Mouse (Mus musculus) forebrain, embryonic 10.5 days (tissue): ENCODE data around the gene Slc22a1. TPM values are rescaled to one million over a fixed set of nuclear protein-coding genes. Genes with fewer than 3 reads are reported as not detected.
"Not testable (repeated sequence)": the region's sequence is repeated elsewhere in the genome, so short reads cannot be mapped to it uniquely, and the experiment has no call there.

Experiments
- DNase-seq: peaks from one replicate; pipeline ENCODE4 v3.0.0-alpha.2; 2017; ENCODE audit warnings: low spot score; ENCODE audit errors: extremely low spot score
- H3K27ac ChIP-seq: fragments of 300-500 bp; sonication (generic); 2 replicates; pipeline ENCODE4 v1.5.1; 2016; ENCODE audit warnings: mild to moderate bottlenecking
- H3K27me3 ChIP-seq: fragments of 300-500 bp; sonication (generic); 2 replicates; pipeline ENCODE4 v1.6.1; 2016; ENCODE audit warnings: mild to moderate bottlenecking; ENCODE audit not compliant: poor library complexity, severe bottlenecking
- H3K36me3 ChIP-seq: fragments of 300-500 bp; sonication (generic); replicated peaks from 2 replicates; pipeline ENCODE4 v1.6.1; 2016; ENCODE audit warnings: mild to moderate bottlenecking, moderate library complexity
- H3K4me1 ChIP-seq: fragments of 300-500 bp; sonication (generic); 2 replicates; pipeline ENCODE4 v1.6.1; 2016
- H3K4me3 ChIP-seq: fragments of 300-500 bp; sonication (generic); 2 replicates; pipeline ENCODE4 v1.5.1; 2016; ENCODE audit warnings: mild to moderate bottlenecking, moderate library complexity
- H3K9me3 ChIP-seq: fragments of 300-500 bp; sonication (generic); 2 replicates; pipeline ENCODE4 v1.6.1; 2016; ENCODE audit warnings: mild to moderate bottlenecking, moderate library complexity
- whole genome bisulfite sequencing: fragments of 180-500 bp; shearing (Covaris S2); methylation state at CpG from one replicate; pipeline ENCODE4 v1.1.7; 2016; 5-methylcytosine and 5-hydroxymethylcytosine counted together
- polyA plus RNA-seq: library from polyadenylated mRNA; unstranded; fragments of >200 nt; fragmentation: Nextera tagmentation; extraction: Ambion mirVana; gene quantifications from 2 replicates; pipeline ENCODE4 v1.2.1, GENCODE M21; 2016

The Slc22a1 gene
- polyA plus RNA-seq, 1 experiment from 2014 or later: not detected

GRCm38 (mm10) chr17:12674980-12675379 lies 649 bp downstream of the Slc22a1 start:
- not testable (repeated sequence) for DNase-seq, H3K27ac ChIP-seq, H3K4me3 ChIP-seq, H3K9me3 ChIP-seq, H3K27me3 ChIP-seq, H3K4me1 ChIP-seq, H3K36me3 ChIP-seq
- WGBS: 87% methylated on average over 7 of the region's 7 CpGs

GRCm38 (mm10) chr17:12673871-12674270 lies 1.8 kb downstream of the Slc22a1 start:
- H3K27ac ChIP-seq: no peak overlapping the region
- no peak overlapping the region for H3K4me3 ChIP-seq
- H3K36me3 ChIP-seq: no peaks in the 10 kb centered on the region
- DNase-seq: no peak
- 68% methylated on average over 3 of the region's 3 CpGs for WGBS
- H3K4me1 ChIP-seq: 0 out of 2 replicates have a peak, but pooled peaks cover 3% of the 10 kb centered on the region
- no peaks in the 10 kb centered on the region for H3K27me3 ChIP-seq
- H3K9me3 ChIP-seq: no peaks in the 10 kb centered on the region

- 75% methylated on average over 7 of the region's 7 CpGs for whole genome bisulfite sequencing
- no peak overlapping the region for H3K27ac ChIP-seq
- H3K27me3 ChIP-seq: no peaks in the 10 kb centered on the region
- H3K4me3 ChIP-seq: no peak overlapping the region
- H3K4me1 ChIP-seq: 0 out of 2 replicates have a peak, but pooled peaks cover 3% of the 10 kb centered on the region
- no peaks in the 10 kb centered on the region for H3K36me3 ChIP-seq
- no peak for DNase-seq
- H3K9me3 ChIP-seq: no peaks in the 10 kb centered on the region
Measured at GRCm38 (mm10) chr17:12672285-12672790, 3.3 kb downstream of the Slc22a1 start.

GRCm38 (mm10) chr17:12671029-12671605 lies 4.5 kb downstream of the Slc22a1 start:
- DNase-seq: no peak
- Histone ChIP-seq H3K4me1 (0 out of 2 replicates have a peak, but pooled peaks cover 3% of the 10 kb centered on the region), H3K4me3 (no peak overlapping the region), H3K27me3 (no peaks in the 10 kb centered on the region), H3K36me3 (no peaks in the 10 kb centered on the region), H3K9me3 (no peaks in the 10 kb centered on the region), H3K27ac (no peak overlapping the region)
- WGBS: 90% methylated on average over 5 of the region's 5 CpGs

GRCm38 (mm10) chr17:12669363-12669679 lies 6.3 kb downstream of the Slc22a1 start:
- no peaks in the 10 kb centered on the region for H3K27me3 ChIP-seq
- H3K9me3 ChIP-seq: no peaks in the 10 kb centered on the region
- H3K4me3 ChIP-seq: no peak overlapping the region
- H3K27ac ChIP-seq: 0 out of 2 replicates have a peak overlapping the region, but pooled peaks have one; percentile 44
- DNase-seq: no peak
- no peaks in the 10 kb centered on the region for H3K36me3 ChIP-seq
- H3K4me1 ChIP-seq: 0 out of 2 replicates have a peak, but pooled peaks cover 3% of the 10 kb centered on the region

GRCm38 (mm10) chr17:12668478-12669362 lies 6.9 kb downstream of the Slc22a1 start:
- Histone ChIP-seq H3K27me3 (no peaks in the 10 kb centered on the region), H3K4me1 (0 out of 2 replicates have a peak, but pooled peaks cover 3% of the 10 kb centered on the region), H3K9me3 (no peaks in the 10 kb centered on the region), H3K4me3 (no peak overlapping the region), H3K36me3 (no peaks in the 10 kb centered on the region), H3K27ac (no peak overlapping the region)
- WGBS: 71% methylated on average over 7 of the region's 7 CpGs
- DNase-seq: no peak

- 87% methylated on average over 8 of the region's 8 CpGs for WGBS
- no peak for DNase-seq
- no peaks in the 10 kb centered on the region for H3K4me1 ChIP-seq
- H3K27ac ChIP-seq: no peak overlapping the region
- peaks cover 21% of the 10 kb centered on the region; the same call in 1 of the 2 replicates for H3K27me3 ChIP-seq
- no peaks in the 10 kb centered on the region for H3K36me3 ChIP-seq
- H3K9me3 ChIP-seq: no peaks in the 10 kb centered on the region
- H3K4me3 ChIP-seq: no peak overlapping the region
Measured at GRCm38 (mm10) chr17:12664156-12664555, 11.5 kb downstream of the Slc22a1 start.

GRCm38 (mm10) chr17:12660572-12661260 lies 14.9 kb downstream of the Slc22a1 start:
- Histone ChIP-seq H3K4me1 (no peaks in the 10 kb centered on the region), H3K9me3 (no peaks in the 10 kb centered on the region), H3K4me3 (no peak overlapping the region), H3K36me3 (no peaks in the 10 kb centered on the region), H3K27ac (no peak overlapping the region), H3K27me3 (peaks cover 21% of the 10 kb centered on the region; the same call in 1 of the 2 replicates)
- WGBS: 69% methylated on average over 13 of the region's 13 CpGs
- no peak for DNase-seq

GRCm38 (mm10) chr17:12659233-12659632 lies 16.4 kb downstream of the Slc22a1 start:
- Histone ChIP-seq H3K27me3 (peaks cover 21% of the 10 kb centered on the region; the same call in 1 of the 2 replicates), H3K27ac (no peak overlapping the region), H3K36me3 (no peaks in the 10 kb centered on the region), H3K9me3 (no peaks in the 10 kb centered on the region), H3K4me1 (no peaks in the 10 kb centered on the region), H3K4me3 (no peak overlapping the region)
- 93% methylated on average over 10 of the region's 10 CpGs for WGBS
- DNase-seq: no peak

GRCm38 (mm10) chr17:12658784-12659183 lies 16.8 kb downstream of the Slc22a1 start:
- H3K27me3 ChIP-seq: peaks cover 21% of the 10 kb centered on the region; the same call in 1 of the 2 replicates
- no peak overlapping the region for H3K27ac ChIP-seq
- H3K4me3 ChIP-seq: no peak overlapping the region
- no peaks in the 10 kb centered on the region for H3K4me1 ChIP-seq
- DNase-seq: no peak
- H3K36me3 ChIP-seq: no peaks in the 10 kb centered on the region
- no peaks in the 10 kb centered on the region for H3K9me3 ChIP-seq
- 87% methylated on average over 7 of the region's 7 CpGs for WGBS

- WGBS: 79% methylated on average over 7 of the region's 7 CpGs
- no peak for DNase-seq
- Histone ChIP-seq H3K36me3 (no peaks in the 10 kb centered on the region), H3K4me3 (no peak overlapping the region), H3K27ac (no peak overlapping the region), H3K27me3 (0 out of 2 replicates have a peak, but pooled peaks cover under 1% of the 10 kb centered on the region), H3K9me3 (no peaks in the 10 kb centered on the region), H3K4me1 (no peaks in the 10 kb centered on the region)
Measured at GRCm38 (mm10) chr17:12655826-12656225, 19.8 kb downstream of the Slc22a1 start.

- Histone ChIP-seq H3K36me3 (no peaks in the 10 kb centered on the region), H3K27ac (no peak overlapping the region), H3K27me3 (no peaks in the 10 kb centered on the region), H3K9me3 (no peaks in the 10 kb centered on the region), H3K4me1 (no peaks in the 10 kb centered on the region), H3K4me3 (no peak overlapping the region)
- no peak for DNase-seq
- 92% methylated on average over 3 of the region's 3 CpGs for WGBS
Measured at GRCm38 (mm10) chr17:12654061-12654460, 21.6 kb downstream of the Slc22a1 start.
